Mouse (Mus musculus) kidney, adult 2 months (tissue): ENCODE data around the gene Akap7.

Source experiments
- CTCF ChIP-seq: fragments of 200-500 bp; conservative IDR thresholded peaks from 2 replicates; pipeline ENCODE4 v1.5.1; 2011; ENCODE audit warnings: low read depth, mild to moderate bottlenecking, control low read depth, low read length, moderate library complexity, mixed read lengths; ENCODE audit not compliant: insufficient read depth, insufficient read length
- POLR2A ChIP-seq: fragments of 200-500 bp; IDR thresholded peaks from one replicate; pipeline ENCODE4 v1.6.1; 2011; ENCODE audit warnings: low read depth, low read length, control low read depth

DNA sequence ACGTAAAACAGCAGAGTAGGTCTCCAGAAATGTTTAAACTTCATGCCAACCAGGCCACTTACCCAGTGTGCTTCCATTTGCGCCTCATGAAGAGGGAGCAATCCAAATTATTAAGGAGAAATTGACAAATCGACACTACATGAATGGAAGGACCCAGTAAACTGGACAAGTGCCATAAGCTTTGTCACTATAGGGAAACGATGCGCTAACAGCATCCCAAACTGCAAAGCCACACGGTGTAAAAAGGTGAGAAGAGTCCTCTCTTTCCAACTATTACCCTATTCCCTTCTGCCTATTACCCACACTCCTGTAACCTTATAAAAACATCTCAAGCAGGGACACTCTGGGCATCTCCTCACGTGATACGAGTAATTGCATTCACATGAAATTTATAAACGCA, 11.8 kb downstream of the Akap7 start:
- TF ChIP-seq CTCF = no peak
- TF ChIP-seq POLR2A = no peak
